Mouse (Mus musculus): ENCODE measurements around the gene Tmprss13. TPM values are rescaled to one million over a fixed set of nuclear protein-coding genes. Genes with fewer than 3 reads are reported as not detected.

Gene Tmprss13
- 0.09 and 0.30 TPM in 2 replicates for polyA plus RNA-seq (2015; fragmentation: Nextera tagmentation; extraction: Ambion mirVana)

DNA sequence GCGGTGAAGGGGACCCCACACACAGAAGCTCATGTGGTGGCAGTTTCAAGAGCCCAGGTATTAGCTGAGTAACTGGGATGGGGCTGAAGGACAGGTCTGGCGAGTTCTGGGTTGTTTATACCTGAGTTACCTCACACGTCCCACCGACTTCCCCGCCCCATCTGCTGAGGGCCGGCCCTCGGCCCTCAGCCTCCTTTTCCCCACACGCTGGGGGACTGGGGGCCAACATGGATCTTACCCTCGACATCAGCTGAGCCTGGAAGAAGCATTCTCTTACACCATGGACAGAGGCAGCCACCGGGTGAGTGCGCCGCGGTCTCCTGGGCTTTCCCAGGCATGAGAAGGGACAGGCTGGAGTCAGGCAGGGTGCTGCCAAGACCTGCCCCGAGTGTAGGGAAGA is at the start of gene Tmprss13:
Tmprss13 (plus strand) TSS at position 246 of the 400 bp plus-strand sequence.
- no peak within 1 kb of the TSS for H3K9ac ChIP-seq
- H3K4me3 ChIP-seq: no peak within 1 kb of the TSS
- WGBS: 17% methylated on average over 14 of the region's 14 CpGs

GRCm38 (mm10) chr9:45272213-45272612 is 46.7 kb upstream of the Tmprss13 start:
- no peak overlapping the region for H3K4me2 ChIP-seq
- WGBS: 47% methylated on average over 5 of the region's 5 CpGs
- H3K27me3 ChIP-seq: peaks cover 49% of the 10 kb centered on the region
- peaks cover 6% of the 10 kb centered on the region for H3K4me1 ChIP-seq (replicated peaks)
- ATAC-seq (replicated peaks; ENCODE audit: insufficient number of reproducible peaks, insufficient read depth, low FRiP score, low read depth): no peak
- no peak overlapping the region for H3K9ac ChIP-seq
- no peak overlapping the region for H3K4me3 ChIP-seq
- H3K27ac ChIP-seq: no peak overlapping the region
- H3K36me3 ChIP-seq: no peaks in the 10 kb centered on the region
- no peaks in the 10 kb centered on the region for H3K9me3 ChIP-seq (replicated peaks)

More for the DNA sequence above, at the start of gene Tmprss13:
- H3K4me1 ChIP-seq (replicated peaks): peaks cover 5% of the 10 kb centered on the region; the same call in 1 of the 2 replicates
- H3K27me3 ChIP-seq: peaks cover 58% of the 10 kb centered on the region
- no peak within 1 kb of the TSS for H3K4me2 ChIP-seq
- ATAC-seq (replicated peaks; ENCODE audit: insufficient number of reproducible peaks, insufficient read depth, low FRiP score, low read depth): no peak
- H3K27ac ChIP-seq: no peak within 1 kb of the TSS
- no peaks in the 10 kb centered on the region for H3K36me3 ChIP-seq
- no peaks in the 10 kb centered on the region for H3K9me3 ChIP-seq (replicated peaks)

DNA sequence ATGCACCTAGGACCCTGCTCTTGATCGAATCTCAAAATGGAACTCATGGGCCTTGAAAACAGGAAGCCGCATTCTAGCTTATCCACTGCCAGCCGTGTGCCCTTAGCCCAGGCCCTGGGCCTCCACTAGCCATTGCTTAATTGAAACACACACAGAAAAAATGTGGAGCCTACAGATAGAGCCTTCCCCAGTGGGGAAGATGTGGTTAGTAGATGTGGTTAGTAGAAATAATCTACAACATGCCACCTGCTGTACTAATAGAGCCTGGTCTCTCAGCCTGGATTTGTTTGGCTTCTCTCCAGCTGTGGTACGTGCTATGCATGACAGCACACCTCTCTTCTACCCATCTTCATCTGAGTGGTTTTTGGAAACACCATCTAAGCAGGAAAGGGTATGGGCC is 44.7 kb upstream of the Tmprss13 start:
- Histone ChIP-seq H3K9me3 (replicated peaks) (no peaks in the 10 kb centered on the region), H3K4me3 (no peak overlapping the region), H3K4me2 (no peak overlapping the region), H3K4me1 (replicated peaks) (no peaks in the 10 kb centered on the region), H3K36me3 (no peaks in the 10 kb centered on the region), H3K27ac (no peak overlapping the region), H3K27me3 (peaks cover 29% of the 10 kb centered on the region), H3K9ac (no peak overlapping the region)
- no peak for ATAC-seq (replicated peaks; ENCODE audit: insufficient number of reproducible peaks, insufficient read depth, low FRiP score, low read depth)
- WGBS: 70% methylated on average over 4 of the region's 4 CpGs

DNA sequence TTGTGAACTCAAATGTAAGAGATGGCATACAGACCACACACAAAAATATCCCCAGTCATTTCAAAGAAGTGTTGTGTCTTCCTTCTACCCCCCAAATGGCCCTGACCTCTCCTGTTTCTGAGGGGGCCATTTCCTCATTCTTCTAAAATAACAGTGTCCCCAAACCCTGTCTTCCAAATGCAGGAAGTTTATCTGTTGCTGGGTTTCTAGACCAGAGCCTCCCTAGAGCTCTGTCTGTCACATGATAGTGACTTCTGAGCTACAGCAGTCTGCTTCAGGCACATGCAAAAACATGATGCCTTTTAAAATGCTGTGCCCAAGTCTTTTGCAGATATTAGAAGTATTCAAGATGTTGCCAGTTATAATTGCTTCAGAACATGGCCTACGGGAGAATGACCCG is 44.3 kb upstream of the Tmprss13 start:
- H3K4me3 ChIP-seq: no peak overlapping the region
- no peak for ATAC-seq (replicated peaks; ENCODE audit: insufficient number of reproducible peaks, insufficient read depth, low FRiP score, low read depth)
- 82% methylated on average over 2 of the region's 2 CpGs for WGBS
- no peak overlapping the region for H3K4me2 ChIP-seq
- H3K36me3 ChIP-seq: no peaks in the 10 kb centered on the region
- H3K9ac ChIP-seq: no peak overlapping the region
- H3K27ac ChIP-seq: no peak overlapping the region
- H3K4me1 ChIP-seq (replicated peaks): no peaks in the 10 kb centered on the region
- H3K9me3 ChIP-seq (replicated peaks): no peaks in the 10 kb centered on the region
- peaks cover 25% of the 10 kb centered on the region for H3K27me3 ChIP-seq

- no peak for ATAC-seq (replicated peaks; ENCODE audit: insufficient number of reproducible peaks, insufficient read depth, low FRiP score, low read depth)
- H3K36me3 ChIP-seq: no peaks in the 10 kb centered on the region
- WGBS: 56% methylated on average over 3 of the region's 3 CpGs
These were observed 38.8 kb upstream of the Tmprss13 start for GRCm38 (mm10) chr9:45280059-45280458.

GRCm38 (mm10) chr9:45280891-45281290 is 38.0 kb upstream of the Tmprss13 start:
- Histone ChIP-seq H3K4me3 (no peak overlapping the region), H3K9ac (no peak overlapping the region), H3K9me3 (replicated peaks) (no peaks in the 10 kb centered on the region), H3K27me3 (no peaks in the 10 kb centered on the region), H3K27ac (no peak overlapping the region), H3K36me3 (no peaks in the 10 kb centered on the region), H3K4me2 (no peak overlapping the region), H3K4me1 (replicated peaks) (no peaks in the 10 kb centered on the region)
- ATAC-seq (replicated peaks; ENCODE audit: insufficient number of reproducible peaks, insufficient read depth, low FRiP score, low read depth): no peak
- 62% methylated on average over 3 of the region's 3 CpGs for WGBS

More at GRCm38 (mm10) chr9:45280059-45280458, 38.8 kb upstream of the Tmprss13 start:
- Histone ChIP-seq H3K27ac (no peak overlapping the region), H3K4me1 (replicated peaks) (no peaks in the 10 kb centered on the region), H3K27me3 (no peaks in the 10 kb centered on the region), H3K4me3 (no peak overlapping the region), H3K4me2 (no peak overlapping the region), H3K9me3 (replicated peaks) (no peaks in the 10 kb centered on the region), H3K9ac (no peak overlapping the region)

DNA sequence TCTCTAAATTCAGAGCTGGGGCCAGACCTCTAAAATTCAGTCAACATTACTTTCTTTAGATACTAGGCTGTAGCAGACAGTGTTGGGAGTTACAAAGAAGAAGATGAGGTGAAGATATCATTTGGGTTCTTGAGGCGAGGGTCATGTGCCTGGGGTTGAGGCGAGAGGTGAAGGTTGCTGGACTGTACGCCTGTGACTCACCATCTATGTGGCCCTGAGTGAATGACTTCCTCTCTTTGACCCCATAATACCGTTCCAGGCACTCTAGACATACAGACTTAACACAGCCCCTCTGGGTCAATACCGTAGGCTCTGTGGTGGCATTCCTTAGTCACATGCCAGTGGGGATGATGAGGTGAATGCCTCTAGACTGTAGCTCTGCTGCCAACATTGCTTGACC is 36.4 kb upstream of the Tmprss13 start:
- Histone ChIP-seq H3K27ac (no peak overlapping the region), H3K9me3 (replicated peaks) (no peaks in the 10 kb centered on the region), H3K4me2 (no peak overlapping the region), H3K4me1 (replicated peaks) (no peaks in the 10 kb centered on the region), H3K9ac (no peak overlapping the region), H3K36me3 (no peaks in the 10 kb centered on the region), H3K27me3 (no peaks in the 10 kb centered on the region), H3K4me3 (no peak overlapping the region)
- ATAC-seq (replicated peaks; ENCODE audit: insufficient number of reproducible peaks, insufficient read depth, low FRiP score, low read depth): no peak
- WGBS: 78% methylated on average over 5 of the region's 5 CpGs

- ATAC-seq (replicated peaks; ENCODE audit: insufficient number of reproducible peaks, insufficient read depth, low FRiP score, low read depth): no peak
- no peak overlapping the region for H3K4me2 ChIP-seq
- no peak overlapping the region for H3K4me3 ChIP-seq
- no peaks in the 10 kb centered on the region for H3K27me3 ChIP-seq
- no peak overlapping the region for H3K9ac ChIP-seq
- WGBS: 78% methylated on average over 11 of the region's 11 CpGs
- no peak overlapping the region for H3K27ac ChIP-seq
- no peaks in the 10 kb centered on the region for H3K9me3 ChIP-seq (replicated peaks)
- H3K4me1 ChIP-seq (replicated peaks): no peaks in the 10 kb centered on the region
- no peaks in the 10 kb centered on the region for H3K36me3 ChIP-seq
These were observed 27.3 kb upstream of the Tmprss13 start for GRCm38 (mm10) chr9:45291481-45292168.

DNA sequence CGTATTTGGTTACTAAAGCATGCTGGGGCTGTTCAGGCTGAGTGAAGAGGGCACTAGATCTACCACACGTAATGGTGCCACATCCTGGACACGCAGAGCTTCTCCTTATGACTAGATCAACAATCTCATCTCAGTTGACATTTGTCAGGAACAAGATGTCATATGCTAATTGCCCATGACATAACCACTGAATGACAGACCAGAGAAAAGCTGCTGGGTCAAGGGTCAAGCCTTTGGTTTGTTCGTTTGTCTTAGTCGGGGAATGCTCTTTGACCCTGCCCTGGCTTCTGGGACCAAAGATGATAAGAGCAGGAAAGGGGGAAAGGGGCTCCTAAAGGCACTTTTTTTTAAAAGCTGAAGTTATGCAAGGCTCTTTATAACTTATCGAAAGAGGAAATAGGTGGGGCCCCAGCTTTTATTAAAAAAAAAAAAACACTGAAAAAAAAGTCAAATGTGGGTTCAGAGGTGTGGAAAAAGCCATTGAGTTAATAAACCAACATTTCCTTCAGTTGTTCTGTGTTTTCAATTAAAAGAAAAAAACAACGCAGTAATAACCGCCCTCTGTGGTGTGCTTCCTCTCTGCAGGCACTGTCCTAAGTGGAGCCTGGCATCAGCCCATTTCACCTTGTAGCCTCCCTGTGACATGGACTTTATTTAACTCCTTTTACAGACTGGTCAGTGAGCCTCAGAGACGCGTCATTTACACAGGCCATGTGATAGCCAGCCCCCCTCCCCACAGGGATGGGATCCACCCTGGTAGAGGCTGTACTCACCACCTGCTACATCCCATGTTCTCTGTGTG is 24.5 kb upstream of the Tmprss13 start:
- Histone ChIP-seq H3K4me2 (no peak overlapping the region), H3K9ac (no peak overlapping the region), H3K9me3 (replicated peaks) (no peaks in the 10 kb centered on the region), H3K36me3 (no peaks in the 10 kb centered on the region), H3K27ac (no peak overlapping the region), H3K4me3 (no peak overlapping the region), H3K27me3 (0 out of 2 replicates have a peak, but pooled peaks cover 2% of the 10 kb centered on the region), H3K4me1 (replicated peaks) (no peaks in the 10 kb centered on the region)
- WGBS: 48% methylated on average over 10 of the region's 10 CpGs
- ATAC-seq (replicated peaks; ENCODE audit: insufficient number of reproducible peaks, insufficient read depth, low FRiP score, low read depth): no peak

DNA sequence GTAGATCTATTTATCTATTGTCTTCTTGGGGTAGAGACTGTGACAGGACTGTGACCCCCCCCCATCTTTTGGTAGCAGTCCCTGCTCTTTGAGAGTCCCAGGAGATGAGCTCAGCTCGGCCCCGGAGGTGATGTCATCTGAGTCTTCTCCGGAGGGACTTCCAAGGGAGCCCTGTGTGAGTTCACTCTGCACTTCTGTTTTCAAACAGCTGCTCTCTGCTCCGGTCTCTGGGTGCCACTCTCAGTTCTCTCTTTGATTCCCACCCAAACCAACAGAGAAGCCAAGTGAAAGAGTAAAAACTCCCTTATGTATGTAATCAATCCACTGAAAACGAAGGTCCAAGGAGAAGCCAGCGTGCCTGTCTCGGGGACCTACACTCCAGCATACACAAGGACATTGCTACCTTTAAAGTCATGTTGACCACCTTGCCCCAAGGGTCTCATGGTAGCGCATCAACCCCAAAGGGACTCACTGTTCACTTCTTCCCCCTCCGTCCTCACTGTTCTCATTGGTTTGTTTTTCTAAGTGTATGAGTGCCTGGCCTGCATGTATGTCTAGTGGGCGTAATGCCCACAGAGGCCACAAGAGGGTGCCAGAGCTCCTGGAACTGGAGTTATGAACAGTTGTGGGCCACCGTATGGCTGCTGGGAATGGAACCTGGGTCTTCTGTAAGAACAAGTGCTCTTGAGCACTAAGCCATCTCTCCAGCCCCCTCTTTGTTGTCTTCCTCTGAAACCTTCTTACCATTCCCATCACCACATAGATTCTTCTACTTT is 19.5 kb upstream of the Tmprss13 start:
- H3K9me3 ChIP-seq (replicated peaks): no peaks in the 10 kb centered on the region
- H3K27ac ChIP-seq: no peak overlapping the region
- no peaks in the 10 kb centered on the region for H3K36me3 ChIP-seq
- ATAC-seq (replicated peaks; ENCODE audit: insufficient number of reproducible peaks, insufficient read depth, low FRiP score, low read depth): no peak
- no peak overlapping the region for H3K4me3 ChIP-seq
- 0 out of 2 replicates have a peak, but pooled peaks cover 2% of the 10 kb centered on the region for H3K27me3 ChIP-seq
- peaks cover 4% of the 10 kb centered on the region for H3K4me1 ChIP-seq (replicated peaks)
- no peak overlapping the region for H3K4me2 ChIP-seq
- WGBS: 76% methylated on average over 11 of the region's 11 CpGs
- H3K9ac ChIP-seq: no peak overlapping the region
